Mouse (Mus musculus) hindbrain, embryonic 10.5 days (tissue): ENCODE measurements around the gene Soat2. TPM values are rescaled to one million over a fixed set of nuclear protein-coding genes. Genes with fewer than 3 reads are reported as not detected.
A peak's percentile ranks its signal among the peaks of the same experiment; 100 is the strongest.

ENCODE experiments used
- DNase-seq: peaks from one replicate; pipeline ENCODE4 v3.0.0-alpha.2; 2017; ENCODE audit warnings: low spot score
- H3K27ac ChIP-seq: fragments of 300-500 bp; sonication (generic); 2 replicates; pipeline ENCODE4 v1.5.1; 2016; ENCODE audit warnings: mild to moderate bottlenecking, moderate library complexity
- H3K27me3 ChIP-seq: fragments of 300-500 bp; sonication (generic); 2 replicates; pipeline ENCODE4 v1.6.1; 2016; ENCODE audit warnings: mild to moderate bottlenecking; ENCODE audit not compliant: poor library complexity, insufficient read depth, severe bottlenecking
- H3K36me3 ChIP-seq: fragments of 300-500 bp; sonication (generic); 2 replicates; pipeline ENCODE4 v1.6.1; 2016; ENCODE audit warnings: mild to moderate bottlenecking, moderate library complexity
- H3K4me1 ChIP-seq: fragments of 300-500 bp; sonication (generic); replicated peaks from 2 replicates; pipeline ENCODE4 v1.6.1; 2016; ENCODE audit warnings: mild to moderate bottlenecking
- H3K4me3 ChIP-seq: fragments of 300-500 bp; sonication (generic); 2 replicates; pipeline ENCODE4 v1.5.1; 2016; ENCODE audit warnings: mild to moderate bottlenecking, moderate library complexity
- H3K9me3 ChIP-seq: fragments of 300-500 bp; sonication (generic); 2 replicates; pipeline ENCODE4 v1.6.1; 2016; ENCODE audit warnings: mild to moderate bottlenecking, moderate library complexity
- WGBS: fragments of 180-500 bp; shearing (Covaris S2); methylation state at CpG from one replicate; pipeline ENCODE4 v1.1.7; 2016; 5-methylcytosine and 5-hydroxymethylcytosine counted together
- polyA plus RNA-seq: library from polyadenylated mRNA; unstranded; fragments of >200 nt; fragmentation: Nextera tagmentation; extraction: Ambion mirVana; gene quantifications from 2 replicates; pipeline ENCODE4 v1.2.1, GENCODE M21; 2016

Soat2 gene
- 0.35 and 0.38 TPM in 2 replicates for polyA plus RNA-seq

GRCm38 (mm10) chr15:102150301-102151135 lies at the start of gene Soat2:
Gene Soat2, plus strand, starts transcription at chr15:102150526.
- no peaks in the 10 kb centered on the region for H3K36me3 ChIP-seq
- no peak for DNase-seq
- no peaks in the 10 kb centered on the region for H3K9me3 ChIP-seq
- peaks cover 17% of the 10 kb centered on the region for H3K27me3 ChIP-seq
- H3K4me3 ChIP-seq: peak within 1 kb of the TSS; percentile 13; the same call in 1 of the 2 replicates
- 55% methylated on average over 20 of the region's 20 CpGs for WGBS
- peak within 1 kb of the TSS; percentile 70 for H3K27ac ChIP-seq
- peaks cover 30% of the 10 kb centered on the region for H3K4me1 ChIP-seq

GRCm38 (mm10) chr15:102100996-102101671 lies 49.2 kb upstream of the Soat2 start:
- H3K27ac ChIP-seq: peak overlapping the region; percentile 71
- peaks cover 70% of the 10 kb centered on the region for H3K27me3 ChIP-seq
- H3K4me3 ChIP-seq: peak overlapping the region; percentile 63
- H3K4me1 ChIP-seq: peaks cover 86% of the 10 kb centered on the region
- no peaks in the 10 kb centered on the region for H3K9me3 ChIP-seq
- WGBS: 27% methylated on average over 10 of the region's 10 CpGs
- DNase-seq: peak; percentile 35
- H3K36me3 ChIP-seq: peaks cover 27% of the 10 kb centered on the region

GRCm38 (mm10) chr15:102101672-102102541 lies 48.4 kb upstream of the Soat2 start:
- WGBS: 23% methylated on average over 11 of the region's 11 CpGs
- Histone ChIP-seq H3K4me3 (peak overlapping the region; percentile 63), H3K4me1 (peaks cover 94% of the 10 kb centered on the region), H3K9me3 (no peaks in the 10 kb centered on the region), H3K27ac (peak overlapping the region; percentile 86), H3K27me3 (peaks cover 77% of the 10 kb centered on the region), H3K36me3 (peaks cover 19% of the 10 kb centered on the region)
- no peak for DNase-seq

- Histone ChIP-seq H3K4me3 (peak overlapping the region; percentile 46), H3K27me3 (peaks cover 85% of the 10 kb centered on the region), H3K9me3 (no peaks in the 10 kb centered on the region), H3K36me3 (peaks cover 12% of the 10 kb centered on the region), H3K27ac (peak overlapping the region; percentile 86), H3K4me1 (peaks cover 95% of the 10 kb centered on the region)
- WGBS: 10% methylated on average over 6 of the region's 6 CpGs
- DNase-seq: no peak
Measured at GRCm38 (mm10) chr15:102102548-102103121, 47.7 kb upstream of the Soat2 start.

GRCm38 (mm10) chr15:102103371-102103946 lies 46.9 kb upstream of the Soat2 start:
- Histone ChIP-seq H3K9me3 (no peaks in the 10 kb centered on the region), H3K27ac (peak overlapping the region; percentile 86), H3K27me3 (peaks cover 87% of the 10 kb centered on the region), H3K4me1 (peaks cover 94% of the 10 kb centered on the region), H3K4me3 (peak overlapping the region; percentile 46), H3K36me3 (peaks cover 3% of the 10 kb centered on the region)
- DNase-seq: peak; percentile 58
- 7% methylated on average over 14 of the region's 14 CpGs for WGBS

GRCm38 (mm10) chr15:102103947-102104555 lies 46.3 kb upstream of the Soat2 start:
- WGBS: 23% methylated on average over 12 of the region's 12 CpGs
- H3K27me3 ChIP-seq: peaks cover 82% of the 10 kb centered on the region
- H3K9me3 ChIP-seq: no peaks in the 10 kb centered on the region
- H3K27ac ChIP-seq: peak overlapping the region; percentile 86
- H3K36me3 ChIP-seq: no peaks in the 10 kb centered on the region
- H3K4me1 ChIP-seq: peaks cover 92% of the 10 kb centered on the region
- peak overlapping the region; percentile 46 for H3K4me3 ChIP-seq
- DNase-seq: peak; percentile 46

- peaks cover 78% of the 10 kb centered on the region for H3K27me3 ChIP-seq
- peaks cover 83% of the 10 kb centered on the region for H3K4me1 ChIP-seq
- 0 out of 2 replicates have a peak, but pooled peaks cover 3% of the 10 kb centered on the region for H3K36me3 ChIP-seq
- no peaks in the 10 kb centered on the region for H3K9me3 ChIP-seq
- H3K27ac ChIP-seq: no peak overlapping the region
- no peak overlapping the region for H3K4me3 ChIP-seq
- 73% methylated on average over 5 of the region's 5 CpGs for WGBS
- DNase-seq: no peak
Measured at GRCm38 (mm10) chr15:102105360-102105759, 45.0 kb upstream of the Soat2 start.

GRCm38 (mm10) chr15:102105764-102106730 lies 44.3 kb upstream of the Soat2 start:
- WGBS: 29% methylated on average over 18 of the region's 18 CpGs
- Histone ChIP-seq H3K4me1 (peaks cover 83% of the 10 kb centered on the region), H3K27me3 (peaks cover 75% of the 10 kb centered on the region), H3K4me3 (peak overlapping the region; percentile 48), H3K27ac (no peak overlapping the region), H3K9me3 (no peaks in the 10 kb centered on the region), H3K36me3 (peaks cover 9% of the 10 kb centered on the region; the same call in 1 of the 2 replicates)
- DNase-seq: peak; percentile 26

GRCm38 (mm10) chr15:102106754-102107456 lies 43.4 kb upstream of the Soat2 start:
- peak; percentile 38 for DNase-seq
- peaks cover 78% of the 10 kb centered on the region for H3K4me1 ChIP-seq
- 0 out of 2 replicates have a peak overlapping the region, but pooled peaks have one; percentile 8 for H3K27ac ChIP-seq
- H3K4me3 ChIP-seq: peak overlapping the region; percentile 48
- no peaks in the 10 kb centered on the region for H3K9me3 ChIP-seq
- H3K36me3 ChIP-seq: peaks cover 18% of the 10 kb centered on the region; the same call in 1 of the 2 replicates
- peaks cover 66% of the 10 kb centered on the region for H3K27me3 ChIP-seq
- 8% methylated on average over 38 of the region's 38 CpGs for WGBS
